Comparison of ENCODE assay signal across 10 mouse cellular contexts in genomic region chr11:33122575-33123268, GRCm38 (mm10). TPM values are rescaled to one million over a fixed set of nuclear protein-coding genes. Genes with fewer than 3 reads are reported as not detected.
DNase-seq lines count a peak whose midpoint lies in the region; ATAC-seq and TF ChIP-seq lines count a peak whose summit lies in the region.
"Had no signal": no experiment of that assay in that cellular context is flagged by ENCODE, and none has a peak within 500 bp of the region (broad histone marks: within the 10 kb centered on the region; RNA-seq: fewer than 3 reads in every experiment).

No protein-coding gene starts in this region.

- H3K4me1 ChIP-seq in lung, embryonic 15.5 days, result peaks cover 10% of the 10 kb centered on the region; the same call in 1 of the 2 replicates
- no peaks in the 10 kb centered on the region for H3K4me1 ChIP-seq in lung, adult 2 months (ENCODE audit: control insufficient read depth, insufficient read depth, low read length)
- H3K4me1 ChIP-seq in intestine, postnatal 0 days (replicated peaks; ENCODE audit: control insufficient read depth, insufficient read depth, low read length), result no peaks in the 10 kb centered on the region

- peak; percentile 62; the same call in 1 of the 2 replicates for ATAC-seq in lung, embryonic 15.5 days (ENCODE audit: borderline replicate concordance, extremely low read depth, low FRiP score, low TSS enrichment)
- peak; percentile 59 for ATAC-seq in intestine, postnatal 0 days

- H3K36me3 ChIP-seq in lung, embryonic 15.5 days, result no peaks in the 10 kb centered on the region
- H3K36me3 ChIP-seq in intestine, postnatal 0 days (ENCODE audit: control insufficient read depth, insufficient read depth), result no peaks in the 10 kb centered on the region

- peak overlapping the region; percentile 35 for H3K4me3 ChIP-seq in lung, embryonic 15.5 days
- no peak overlapping the region for H3K4me3 ChIP-seq in lung, adult 2 months (replicated peaks; ENCODE audit: extremely low read depth, low read depth, low read length)
- peak overlapping the region; percentile 29 for H3K4me3 ChIP-seq in intestine, postnatal 0 days (ENCODE audit: low read depth, low read length)
- H3K4me3 ChIP-seq: erythroblast, embryonic 14.5 days had no signal

- TF ChIP-seq CTCF in lung, adult 2 months (IDR thresholded peaks at IDR 0.05; ENCODE audit: insufficient read depth, low read length), result no peak
- TF ChIP-seq CTCF in intestine, postnatal 0 days (IDR thresholded peaks at IDR 0.05; ENCODE audit: low read depth), result peak; percentile 28

- peak overlapping the region; percentile 71 for H3K4me2 ChIP-seq in lung, embryonic 15.5 days
- H3K4me2 ChIP-seq in intestine, postnatal 0 days (replicated peaks; ENCODE audit: low read depth), result peak overlapping the region; percentile 63

- DNase-seq in lung, adult 2 months, result no peak
- DNase-seq in gastrocnemius, postnatal 25 days, result peak; percentile 51
- peak; percentile 63 for DNase-seq in lung, postnatal 10 days
- no peak for DNase-seq in adipocyte (ENCODE audit: low spot score)
- no peak for DNase-seq in thymus, postnatal 4 days
- no peak for DNase-seq in c-Kit-positive CD71-positive TER-119-positive erythroid progenitor cells, embryonic 14.5 days (ENCODE audit: low spot score)

- H3K27ac ChIP-seq in lung, embryonic 15.5 days, result no peak overlapping the region
- no peak overlapping the region for H3K27ac ChIP-seq in intestine, postnatal 0 days (ENCODE audit: low read depth, low read length)

- peaks cover 10% of the 10 kb centered on the region; the same call in 1 of the 2 replicates for H3K27me3 ChIP-seq in lung, embryonic 15.5 days
- no peaks in the 10 kb centered on the region for H3K27me3 ChIP-seq in intestine, postnatal 0 days (replicated peaks; ENCODE audit: control insufficient read depth, insufficient read depth, low read length)
- H3K27me3 ChIP-seq: CH12.LX had no signal

- TF ChIP-seq POLR2A in lung, adult 2 months (IDR thresholded peaks at IDR 0.05; ENCODE audit: borderline replicate concordance, extremely low read depth, low read depth, low read length), result no peak

- H3K9me3 ChIP-seq in lung, embryonic 15.5 days, result no peaks in the 10 kb centered on the region
- H3K9me3 ChIP-seq in intestine, postnatal 0 days (ENCODE audit: control insufficient read depth), result no peaks in the 10 kb centered on the region

- peak overlapping the region; percentile 19 for H3K9ac ChIP-seq in lung, embryonic 15.5 days
- H3K9ac ChIP-seq in intestine, postnatal 0 days (ENCODE audit: low read depth, low read length), result peak overlapping the region; percentile 31; the same call in 1 of the 2 replicates

- under 1% methylated on average over 37 of the region's 37 CpGs for WGBS in lung, embryonic 15.5 days
- WGBS in lung, adult 2 months, result 5% methylated on average over 37 of the region's 37 CpGs
- 3% methylated on average over 32 of the region's 37 CpGs for WGBS in intestine, postnatal 0 days

RNA-seq across cellular contexts. Expression of gene Fgf18, which starts 24.5 kb away (rescaled TPM):
- polyA plus RNA-seq in lung, embryonic 15.5 days (2015; fragmentation: Nextera tagmentation; extraction: Ambion mirVana), result 11.1 and 11.7 TPM in 2 replicates
- polyA plus RNA-seq in lung, adult 2 months (2012; rRNA removed), result 6.6 and 7.1 TPM in 2 replicates
- total RNA-seq in gastrocnemius, postnatal 25 days (2021), result 1 to 10 TPM; 1.8 to 2.0 TPM
- polyA plus RNA-seq in intestine, postnatal 0 days (2015; fragmentation: Nextera tagmentation; extraction: Ambion mirVana), result 1.1 TPM in 2 replicates
- total RNA-seq: CH12.LX had no signal
- polyA plus RNA-seq: erythroblast, embryonic 14.5 days had no signal

RNA-seq across cellular contexts. Expression of gene Npm1, which starts 40.3 kb away (rescaled TPM):
- 921 and 961 TPM in 2 replicates for polyA plus RNA-seq in lung, embryonic 15.5 days (2015; fragmentation: Nextera tagmentation; extraction: Ambion mirVana)
- polyA plus RNA-seq in lung, adult 2 months (2012; rRNA removed), result 43.1 and 74.9 TPM in 2 replicates
- 100 to 1,000 TPM; 103 to 105 TPM for total RNA-seq in gastrocnemius, postnatal 25 days (2021)
- 296 and 303 TPM in 2 replicates for polyA plus RNA-seq in intestine, postnatal 0 days (2015; fragmentation: Nextera tagmentation; extraction: Ambion mirVana)

Comparison
In these comparisons a context has a peak if more than half of its experiments do, and no peak if none do; other contexts are left out.
1. DNase-seq: peak in gastrocnemius, postnatal 25 days (single experiment) and lung, postnatal 10 days (single experiment); none in lung, adult 2 months (single experiment), adipocyte (single experiment), thymus, postnatal 4 days (single experiment) and c-Kit-positive CD71-positive TER-119-positive erythroid progenitor cells, embryonic 14.5 days (single experiment).